Mouse (Mus musculus) frontal cortex, postnatal 36 days (tissue): ENCODE results near the gene Pdzd4.

Experiments used
- DNase-seq, 2 experiments: peaks; one replicate each; pipeline ENCODE4 v3.0.0; 2022; ENCODE audit warnings: low spot score in 2 of 2

The Pdzd4 gene

GRCm38 (mm10) chrX:73824185-73825151, at the start of gene Pdzd4:
Pdzd4 (minus strand) TSS chrX:73824969.
- DNase-seq, result peak; percentile 36 to 38

- no peak for DNase-seq
Observed at GRCm38 (mm10) chrX:73871956-73872355, 47.2 kb upstream of the Pdzd4 start.

GRCm38 (mm10) chrX:73871474-73871873, 46.7 kb upstream of the Pdzd4 start:
- no peak for DNase-seq

- DNase-seq, result no peak
Observed at GRCm38 (mm10) chrX:73869334-73869733, 44.6 kb upstream of the Pdzd4 start.

GRCm38 (mm10) chrX:73867852-73868251, 43.1 kb upstream of the Pdzd4 start:
- DNase-seq, result no peak

- DNase-seq, result no peak
Observed at GRCm38 (mm10) chrX:73867256-73867655, 42.5 kb upstream of the Pdzd4 start.

- no peak for DNase-seq
Observed at GRCm38 (mm10) chrX:73864692-73865091, 39.9 kb upstream of the Pdzd4 start.

GRCm38 (mm10) chrX:73855087-73855408, 30.3 kb upstream of the Pdzd4 start:
- DNase-seq, result no peak

GRCm38 (mm10) chrX:73854326-73855086, 29.7 kb upstream of the Pdzd4 start:
- DNase-seq, result no peak

- DNase-seq, result no peak
Observed at GRCm38 (mm10) chrX:73836691-73837090, 11.9 kb upstream of the Pdzd4 start.

- no peak for DNase-seq
Observed at GRCm38 (mm10) chrX:73835731-73836130, 11.0 kb upstream of the Pdzd4 start.

- DNase-seq, result no peak
Observed at GRCm38 (mm10) chrX:73823747-73824146, 1.0 kb downstream of the Pdzd4 start.

GRCm38 (mm10) chrX:73816596-73817314, 8.0 kb downstream of the Pdzd4 start:
- no peak for DNase-seq

- DNase-seq, result no peak
Observed at GRCm38 (mm10) chrX:73815072-73815471, 9.7 kb downstream of the Pdzd4 start.

- DNase-seq, result no peak
Observed at GRCm38 (mm10) chrX:73805814-73806213, 19.0 kb downstream of the Pdzd4 start.

- DNase-seq, result peak in 1 of 2 experiments; percentile 41
Observed at GRCm38 (mm10) chrX:73798502-73798901, 26.3 kb downstream of the Pdzd4 start.

- no peak for DNase-seq
Observed at GRCm38 (mm10) chrX:73797511-73797910, 27.3 kb downstream of the Pdzd4 start.

GRCm38 (mm10) chrX:73793505-73793904, 31.3 kb downstream of the Pdzd4 start:
- DNase-seq, result no peak

GRCm38 (mm10) chrX:73793039-73793438, 31.7 kb downstream of the Pdzd4 start:
- DNase-seq, result no peak

GRCm38 (mm10) chrX:73788501-73788900, 36.3 kb downstream of the Pdzd4 start:
- DNase-seq, result no peak

- no peak for DNase-seq
Observed at GRCm38 (mm10) chrX:73787225-73787558, 37.6 kb downstream of the Pdzd4 start.
